9 mouse cellular contexts compared by ENCODE assay signal in the genomic region with DNA sequence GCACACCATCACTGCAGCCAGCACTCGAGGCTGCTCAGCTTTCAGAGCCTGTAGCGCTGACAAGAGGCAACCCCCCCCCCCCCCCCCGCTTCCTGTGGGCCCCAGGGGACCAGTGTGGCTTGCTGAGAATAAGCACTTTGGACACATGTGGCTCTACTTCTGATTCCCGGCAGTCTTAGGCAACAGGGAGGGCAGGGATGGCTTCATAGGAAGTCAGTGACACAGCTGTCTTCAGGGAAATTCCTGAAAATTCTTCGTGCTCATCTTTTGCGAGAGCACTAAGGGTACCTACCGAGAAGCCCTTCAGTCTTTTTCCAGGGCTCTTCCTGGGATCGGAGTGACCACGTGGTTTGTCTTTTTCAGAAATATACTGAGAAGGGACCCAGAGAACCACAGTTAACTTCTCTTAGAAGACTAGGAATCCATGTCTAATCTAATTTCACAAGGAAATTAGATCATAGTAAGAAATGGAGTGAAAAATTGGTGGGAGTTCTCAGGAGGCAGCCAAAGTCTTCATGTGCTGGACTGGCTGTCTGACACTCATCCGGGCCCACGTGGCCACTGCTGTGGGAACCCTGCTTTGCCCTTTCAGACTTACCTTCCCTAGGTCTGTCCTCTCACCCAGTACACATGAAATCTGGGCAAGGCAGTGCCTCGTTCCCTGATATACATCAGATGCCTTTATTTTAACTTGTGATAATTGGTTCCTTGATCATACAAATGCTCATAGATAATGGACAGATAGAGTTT. TPM values are rescaled to one million over a fixed set of nuclear protein-coding genes. Genes with fewer than 3 reads are reported as not detected.
DNase-seq lines count a peak whose midpoint lies in the region; ATAC-seq and TF ChIP-seq lines count a peak whose summit lies in the region.
"Had no signal": no experiment of that assay in that cellular context is flagged by ENCODE, and none has a peak within 500 bp of the region (broad histone marks: within the 10 kb centered on the region; RNA-seq: fewer than 3 reads in every experiment).

No protein-coding gene starts in this region.

- no peaks in the 10 kb centered on the region for H3K9me3 ChIP-seq in heart, embryonic 13.5 days
- H3K9me3 ChIP-seq: kidney, embryonic 15.5 days had no signal

- H3ac ChIP-seq in C2C12 (ENCODE audit: control insufficient read depth, insufficient read length, low read depth) = no peak overlapping the region

- no peaks in the 10 kb centered on the region for H3K79me2 ChIP-seq in C2C12 (ENCODE audit: control insufficient read depth, insufficient read depth)
- peaks cover 84% of the 10 kb centered on the region for H3K79me2 ChIP-seq in macrophage (ENCODE audit: inconsistent target)

- peak; percentile 8 for DNase-seq in 416B (ENCODE audit: low read depth)
- DNase-seq in ovary, adult 18-20 months (ENCODE audit: low spot score) = no peak
- DNase-seq in gastrocnemius, postnatal 4 days (ENCODE audit: low spot score in 2 of 2) = no peak
- DNase-seq: lung, postnatal 4 days had no signal

- H3K4me3 ChIP-seq in C2C12 (ENCODE audit: insufficient read depth, poor library complexity, severe bottlenecking) (no peak overlapping the region), macrophage (ENCODE audit: inconsistent target) (no peak overlapping the region)
- H3K4me3 ChIP-seq in heart, embryonic 13.5 days = no peak overlapping the region
- H3K4me3 ChIP-seq: kidney, embryonic 15.5 days had no signal

- no peak overlapping the region for H3K9ac ChIP-seq in heart, embryonic 13.5 days
- H3K9ac ChIP-seq: kidney, embryonic 15.5 days had no signal

- H3K27ac ChIP-seq in heart, embryonic 13.5 days (replicated peaks) = no peak overlapping the region
- peak overlapping the region; percentile 91 for H3K27ac ChIP-seq in macrophage
- H3K27ac ChIP-seq: kidney, embryonic 15.5 days had no signal

- H3K4me2 ChIP-seq in heart, embryonic 13.5 days = peak overlapping the region; percentile 27; the same call in 1 of the 2 replicates
- H3K4me2 ChIP-seq: kidney, embryonic 15.5 days had no signal

- H3K79me3 ChIP-seq in C2C12 (ENCODE audit: low read depth) = no peaks in the 10 kb centered on the region

- WGBS in heart, embryonic 13.5 days = 30% methylated on average over 12 of the region's 12 CpGs
- WGBS in macrophage (ENCODE audit: missing documents) = 24% methylated on average over 11 of the region's 12 CpGs

- H3K36me3 ChIP-seq in C2C12 (ENCODE audit: control insufficient read depth, insufficient read depth) (no peaks in the 10 kb centered on the region), macrophage (ENCODE audit: inconsistent target) (no peaks in the 10 kb centered on the region)
- no peaks in the 10 kb centered on the region for H3K36me3 ChIP-seq in heart, embryonic 13.5 days
- H3K36me3 ChIP-seq: kidney, embryonic 15.5 days had no signal

- peaks cover 24% of the 10 kb centered on the region for H3K4me1 ChIP-seq in heart, embryonic 13.5 days

- no peaks in the 10 kb centered on the region for H3K27me3 ChIP-seq in C2C12 (ENCODE audit: control insufficient read depth, insufficient read depth, insufficient read length)
- peaks cover 29% of the 10 kb centered on the region for H3K27me3 ChIP-seq in heart, embryonic 13.5 days (replicated peaks)

- no peak for TF ChIP-seq CTCF in C2C12 (IDR thresholded peaks at IDR 0.05; ENCODE audit: control insufficient read depth, insufficient read depth, insufficient read length)

- ATAC-seq in heart, embryonic 13.5 days (ENCODE audit: extremely low read depth, insufficient number of reproducible peaks, low FRiP score, low TSS enrichment) = no peak
- no peak for ATAC-seq in frontal cortex, adult (ENCODE audit: low TSS enrichment)

TF ChIP-seq in C2C12, 6 proteins besides CTCF, POLR2A, EP300 and RAD21:
- peak; percentile 25 for TF ChIP-seq CEBPB (IDR thresholded peaks at IDR 0.05; ENCODE audit: low read depth)
- no peak for TF ChIP-seq USF1 (IDR thresholded peaks at IDR 0.05; ENCODE audit: low read depth)
TF ChIP-seq in C2C12: peak in this region for 1.

RNA-seq across cellular contexts. Expression of gene Mcoln2, which starts 4.4 kb away (rescaled TPM):
- polyA plus RNA-seq in C2C12 (2012; fragmentation: generic; extraction: Trizol) (0.01 TPM), macrophage (2018) (49.3 to 81.1 TPM (median 53.6 TPM) in 3 replicates)
- 0.42 and 0.57 TPM in 2 replicates for polyA plus RNA-seq in heart, embryonic 13.5 days (2015; fragmentation: Nextera tagmentation; extraction: Ambion mirVana)
- 1,000 to 10,000 TPM in 5 of 26 experiments, 100 to 1,000 TPM in 21; 274 to 1,392 (median 527) TPM for total RNA-seq in macrophage (2018; cell fraction: chromatin; rRNA removed)
- 100 to 1,000 TPM in 14 of 26 experiments, 10 to 100 TPM in 12; 64.0 to 184 (median 105) TPM for total RNA-seq in macrophage (2018; cell fraction: cytosol; rRNA removed)
- 1,000 to 10,000 TPM in 2 of 26 experiments, 100 to 1,000 TPM in 24; 189 to 1,164 (median 456) TPM for total RNA-seq in macrophage (2018; cell fraction: nucleus; rRNA removed)
- under 1 TPM; 0.47 to 0.54 TPM for total RNA-seq in gastrocnemius, postnatal 4 days (2021)

RNA-seq across cellular contexts. Expression of gene Mcoln3, which starts 36.8 kb away (rescaled TPM):
- not detected for polyA plus RNA-seq in C2C12 (2012; fragmentation: generic; extraction: Trizol)
- polyA plus RNA-seq in heart, embryonic 13.5 days (2015; fragmentation: Nextera tagmentation; extraction: Ambion mirVana) = 0.45 and 1.1 TPM in 2 replicates
- total RNA-seq in macrophage (2018; cell fraction: chromatin; rRNA removed) = 10 to 100 TPM; 12.0 to 95.0 (median 30.7) TPM
- 100 to 1,000 TPM in 2 of 26 experiments, 10 to 100 TPM in 24; 10.4 to 108 (median 39.3) TPM for total RNA-seq in macrophage (2018; cell fraction: cytosol; rRNA removed)
- 100 to 1,000 TPM in 3 of 26 experiments, 10 to 100 TPM in 23; 12.2 to 121 (median 39.6) TPM for total RNA-seq in macrophage (2018; cell fraction: nucleus; rRNA removed)
- 38.3 to 114 TPM (median 88.0 TPM) in 3 replicates for polyA plus RNA-seq in macrophage (2018)
- under 1 TPM in 1 of 2 experiments, not detected in 1; 0.13 TPM for total RNA-seq in gastrocnemius, postnatal 4 days (2021)

RNA-seq across cellular contexts. Expression of gene Wdr63, which starts 46.1 kb away (rescaled TPM):
- polyA plus RNA-seq in C2C12 (2012; fragmentation: generic; extraction: Trizol) = 0.43 TPM
- polyA plus RNA-seq in heart, embryonic 13.5 days (2015; fragmentation: Nextera tagmentation; extraction: Ambion mirVana) = not detected in 2 replicates
- 1 to 10 TPM in 9 of 26 experiments, under 1 TPM in 16, not detected in 1; 0.22 to 2.2 (median 0.74) TPM for total RNA-seq in macrophage (2018; cell fraction: chromatin; rRNA removed)
- total RNA-seq in macrophage (2018; cell fraction: cytosol; rRNA removed) = under 1 TPM; 0.06 to 0.58 (median 0.14) TPM
- total RNA-seq in macrophage (2018; cell fraction: nucleus; rRNA removed) = 1 to 10 TPM in 2 of 26 experiments, under 1 TPM in 23, not detected in 1; 0.17 to 1.9 (median 0.45) TPM
- 0.07 to 0.27 TPM (median 0.10 TPM) in 3 replicates for polyA plus RNA-seq in macrophage (2018)
- not detected for total RNA-seq in gastrocnemius, postnatal 4 days (2021)

Comparison
In these comparisons a context has a peak if more than half of its experiments do, and no peak if none do; other contexts are left out.
1. RNA of gene Mcoln2, which starts 4.4 kb away (polyA plus RNA-seq): 49.3 to 81.1 TPM in macrophage; 0.42 to 0.57 TPM in heart, embryonic 13.5 days and 0.01 TPM in C2C12 (single experiment); every median in the first group is over 10 times any median in the second.
2. RNA of gene Mcoln3, which starts 36.8 kb away (polyA plus RNA-seq): 38.3 to 114 TPM in macrophage; 0.45 to 1.1 TPM in heart, embryonic 13.5 days and not detected in C2C12 (single experiment); every median in the first group is over 10 times any median in the second.